Mouse (Mus musculus) central nervous system, embryonic 14 days (tissue): ENCODE measurements around the gene Olfr1354. TPM values are rescaled to one million over a fixed set of nuclear protein-coding genes. Genes with fewer than 3 reads are reported as not detected.

Source experiments
- polyA plus RNA-seq: library from polyadenylated mRNA; depleted of rRNA; stranded (reverse); fragments of >200 nt; gene quantifications from 2 replicates; pipeline ENCODE4 v1.2.3, GENCODE M21; 2012; rRNA removed

Olfr1354 gene
- polyA plus RNA-seq = not detected in 2 replicates

DNA sequence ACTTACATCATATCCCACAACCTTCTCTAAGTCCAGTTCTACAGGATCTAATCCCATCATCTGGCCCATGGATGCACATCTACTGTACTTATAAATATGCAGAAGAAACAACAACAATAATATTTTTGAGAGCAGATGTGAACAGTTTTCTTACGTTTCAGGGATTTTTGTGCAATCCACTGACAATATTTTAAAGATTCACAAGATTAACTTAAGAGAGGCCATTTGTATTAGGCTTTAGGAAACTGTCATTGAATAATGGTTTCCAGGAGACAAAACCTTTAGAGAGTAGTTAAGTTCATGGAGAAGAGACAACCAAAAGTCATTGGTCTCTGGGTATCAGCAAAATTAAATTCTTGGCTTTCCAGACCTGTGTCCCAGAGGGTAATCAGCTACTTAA is at the start of gene Olfr1354:
Olfr1354 (plus strand) TSS at position 301 of the 400 bp plus-strand sequence.

DNA sequence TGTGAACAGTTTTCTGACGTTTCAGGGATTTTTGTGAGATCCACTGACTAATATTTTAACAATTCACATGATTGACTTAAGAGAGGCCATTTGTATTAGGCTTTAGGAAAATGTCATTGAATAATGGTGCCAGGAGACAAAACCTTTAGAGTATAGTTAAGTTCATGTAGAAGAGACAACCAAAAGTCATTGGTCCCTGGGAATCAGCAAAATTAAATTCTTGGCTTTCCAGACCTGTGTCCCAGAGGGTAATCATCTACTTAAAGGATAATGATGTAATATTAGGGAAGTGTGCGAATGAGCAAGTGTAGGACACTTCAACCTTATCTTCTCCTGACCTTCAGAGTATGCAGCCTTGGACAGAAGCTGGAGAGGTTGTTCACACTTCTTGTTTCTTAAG is 37.7 kb upstream of the Olfr1354 start, which contains the start of gene Olfr1355:
Olfr1355 (plus strand) TSS at position 301 of the 400 bp plus-strand sequence.

DNA sequence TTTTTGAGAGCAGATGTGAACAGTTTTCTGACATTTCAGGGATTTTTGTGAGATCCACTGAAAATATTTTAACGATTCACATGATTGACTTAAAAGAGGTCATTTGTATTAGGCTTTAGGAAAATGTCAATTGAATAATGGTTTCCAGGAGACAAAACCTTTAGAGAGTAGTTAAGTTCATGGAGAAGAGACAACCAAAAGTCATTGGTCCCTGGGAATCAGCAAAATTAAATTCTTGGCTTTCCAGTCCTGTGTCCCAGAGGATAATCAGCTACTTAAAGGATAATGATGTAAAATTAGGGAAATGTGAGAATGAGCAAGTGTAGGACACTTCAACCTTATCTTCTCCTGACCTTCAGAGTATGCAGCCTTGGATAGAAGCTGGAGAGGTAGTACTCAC is 37.4 kb downstream of the Olfr1354 start, which contains the start of gene Olfr8:
Olfr8 (plus strand) TSS at position 301 of the 400 bp plus-strand sequence.

DNA sequence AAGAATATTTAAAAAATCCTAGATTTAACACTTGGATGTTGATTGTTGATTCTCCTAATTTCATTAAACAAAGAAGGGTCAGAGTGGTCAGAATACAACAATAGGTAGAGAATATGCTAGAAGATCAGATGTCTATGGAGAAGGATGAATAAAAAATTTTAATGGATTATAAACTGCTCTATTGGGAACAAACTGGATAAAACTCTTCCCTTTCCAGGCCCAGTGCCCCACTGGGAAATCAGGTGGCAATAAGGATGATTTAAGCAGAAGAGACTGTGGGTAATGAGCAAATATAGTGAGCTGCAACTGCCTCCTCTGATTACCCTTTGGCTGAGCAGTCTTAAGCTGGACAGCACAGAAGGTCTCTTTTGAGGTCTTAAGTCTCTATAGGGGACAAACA is 50.0 kb downstream of the Olfr1354 start, which contains the start of gene Olfr1353:
Olfr1353 (plus strand) TSS at position 301 of the 400 bp plus-strand sequence.

Other genes starting within 250 kb of the Olfr1354 start
- 0.24 TPM in 1 of 2 replicates, not detected in the other for gene Casp14, start 194.9 kb upstream of the Olfr1354 start, polyA plus RNA-seq
- gene Ccdc105, start 160.1 kb upstream of the Olfr1354 start, polyA plus RNA-seq = 0.14 and 0.15 TPM in 2 replicates
- gene Slc1a6, start 132.7 kb upstream of the Olfr1354 start, polyA plus RNA-seq = 9.2 and 10.9 TPM in 2 replicates
- not detected in 2 replicates for gene Olfr1356, start 61.0 kb upstream of the Olfr1354 start, polyA plus RNA-seq
- not detected in 2 replicates for gene Olfr1355, start 37.6 kb upstream of the Olfr1354 start, polyA plus RNA-seq
- gene Olfr8, start 37.5 kb downstream of the Olfr1354 start, polyA plus RNA-seq = not detected in 2 replicates
- gene Olfr1353, start 50.1 kb downstream of the Olfr1354 start, polyA plus RNA-seq = not detected in 2 replicates
- not detected in 2 replicates for gene Olfr1352, start 67.9 kb downstream of the Olfr1354 start, polyA plus RNA-seq
- not detected in 2 replicates for gene Olfr1351, start 99.3 kb downstream of the Olfr1354 start, polyA plus RNA-seq
- gene Olfr57, start 115.6 kb downstream of the Olfr1354 start, polyA plus RNA-seq = not detected in 2 replicates
- gene 2610008E11Rik, start 184.4 kb downstream of the Olfr1354 start, polyA plus RNA-seq = 27.2 and 29.5 TPM in 2 replicates
- not detected in 2 replicates for gene Vmn2r80, start 235.6 kb downstream of the Olfr1354 start, polyA plus RNA-seq